Mouse (Mus musculus): Measurements from ENCODE around the gene Depdc7. TPM values are rescaled to one million over a fixed set of nuclear protein-coding genes. Genes with fewer than 3 reads are reported as not detected.

Gene Depdc7
- polyA plus RNA-seq, 1 experiment from 2014 or later = 62.4 TPM

- Histone ChIP-seq H3K9ac (ENCODE audit: low read depth, low read length) (no peak overlapping the region), H3K9me3 (ENCODE audit: control insufficient read depth) (no peaks in the 10 kb centered on the region), H3K36me3 (ENCODE audit: control insufficient read depth, insufficient read depth) (peaks cover 4% of the 10 kb centered on the region; the same call in 1 of the 2 replicates), H3K4me1 (replicated peaks; ENCODE audit: control insufficient read depth, insufficient read depth, low read length) (no peaks in the 10 kb centered on the region; the same call in 1 of the 2 replicates), H3K27me3 (replicated peaks; ENCODE audit: control insufficient read depth, insufficient read depth, low read length) (no peaks in the 10 kb centered on the region), H3K27ac (ENCODE audit: low read depth, low read length) (no peak overlapping the region), H3K4me3 (ENCODE audit: low read depth, low read length) (no peak overlapping the region), H3K4me2 (replicated peaks; ENCODE audit: low read depth) (no peak overlapping the region)
- TF ChIP-seq CTCF (IDR thresholded peaks at IDR 0.05; ENCODE audit: low read depth) = no peak
- 85% methylated on average over 4 of the region's 4 CpGs for WGBS
- no peak for ATAC-seq
Measured at GRCm38 (mm10) chr2:104684771-104685170, 57.9 kb downstream of the Depdc7 start.

- no peak overlapping the region for H3K9ac ChIP-seq (ENCODE audit: low read depth, low read length)
- no peak for ATAC-seq
- 82% methylated on average over 3 of the region's 3 CpGs for WGBS
- H3K36me3 ChIP-seq (ENCODE audit: control insufficient read depth, insufficient read depth) = no peaks in the 10 kb centered on the region
- no peak overlapping the region for H3K4me2 ChIP-seq (replicated peaks; ENCODE audit: low read depth)
- no peak for TF ChIP-seq CTCF (IDR thresholded peaks at IDR 0.05; ENCODE audit: low read depth)
- H3K27ac ChIP-seq (ENCODE audit: low read depth, low read length) = no peak overlapping the region
- no peaks in the 10 kb centered on the region for H3K27me3 ChIP-seq (replicated peaks; ENCODE audit: control insufficient read depth, insufficient read depth, low read length)
- no peaks in the 10 kb centered on the region for H3K4me1 ChIP-seq (replicated peaks; ENCODE audit: control insufficient read depth, insufficient read depth, low read length)
- no peak overlapping the region for H3K4me3 ChIP-seq (ENCODE audit: low read depth, low read length)
- no peaks in the 10 kb centered on the region for H3K9me3 ChIP-seq (ENCODE audit: control insufficient read depth)
Measured at GRCm38 (mm10) chr2:104677326-104677725, 65.4 kb downstream of the Depdc7 start.

Other genes starting within 250 kb of the Depdc7 start
- gene Hipk3, start 248.4 kb downstream of the Depdc7 start, polyA plus RNA-seq (2015; fragmentation: Nextera tagmentation; extraction: Ambion mirVana) = 10.1 and 10.7 TPM in 2 replicates
- 20.5 and 26.2 TPM in 2 replicates for gene Cstf3, start 152.4 kb downstream of the Depdc7 start, polyA plus RNA-seq (2015; fragmentation: Nextera tagmentation; extraction: Ambion mirVana)
- 16.0 and 17.2 TPM in 2 replicates for gene Tcp11l1, start 30.7 kb downstream of the Depdc7 start, polyA plus RNA-seq (2015; fragmentation: Nextera tagmentation; extraction: Ambion mirVana)
- gene Pin1rt1, start 26.5 kb downstream of the Depdc7 start, polyA plus RNA-seq (2015; fragmentation: Nextera tagmentation; extraction: Ambion mirVana) = not detected in 2 replicates
- 2.7 and 3.0 TPM in 2 replicates for gene Qser1, start 73.9 kb upstream of the Depdc7 start, polyA plus RNA-seq (2015; fragmentation: Nextera tagmentation; extraction: Ambion mirVana)
- gene Prrg4, start 107.0 kb upstream of the Depdc7 start, polyA plus RNA-seq (2015; fragmentation: Nextera tagmentation; extraction: Ambion mirVana) = 0.48 and 0.76 TPM in 2 replicates
- 4.8 and 6.1 TPM in 2 replicates for gene Ccdc73, start 124.9 kb upstream of the Depdc7 start, polyA plus RNA-seq (2015; fragmentation: Nextera tagmentation; extraction: Ambion mirVana)